Mouse (Mus musculus) natural killer cell, adult 2 months (primary cell): ENCODE results near the gene Itpr1.

ENCODE experiments used
- DNase-seq, 2 experiments: peaks; one replicate each; pipeline ENCODE4 v3.0.0; 2022; ENCODE audit warnings: low spot score in 2 of 2

The Itpr1 gene

DNA sequence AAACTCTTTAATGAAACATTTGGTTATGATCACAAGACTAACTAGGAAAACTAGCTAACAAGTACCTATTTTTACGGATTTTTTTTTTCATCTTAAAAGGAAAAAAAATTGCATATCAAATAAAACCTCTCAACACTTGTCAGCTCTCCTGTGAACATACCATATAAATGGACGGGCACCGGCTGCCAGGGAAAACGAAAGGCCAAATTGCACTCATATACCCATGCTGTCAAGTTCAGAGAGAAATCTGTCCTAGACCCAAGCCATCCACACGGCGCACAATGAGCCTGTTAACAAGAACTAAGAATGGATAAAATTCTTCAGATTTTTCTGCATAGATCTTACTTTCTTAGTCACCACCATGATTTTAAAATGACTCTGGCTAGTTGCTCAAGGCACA lies 379.7 kb downstream of the Itpr1 start:
- no peak for DNase-seq

- DNase-seq, result no peak
Observed at GRCm38 (mm10) chr6:108594171-108594841, 381.4 kb downstream of the Itpr1 start.

GRCm38 (mm10) chr6:108598691-108599090 lies 385.8 kb downstream of the Itpr1 start:
- DNase-seq, result no peak

DNA sequence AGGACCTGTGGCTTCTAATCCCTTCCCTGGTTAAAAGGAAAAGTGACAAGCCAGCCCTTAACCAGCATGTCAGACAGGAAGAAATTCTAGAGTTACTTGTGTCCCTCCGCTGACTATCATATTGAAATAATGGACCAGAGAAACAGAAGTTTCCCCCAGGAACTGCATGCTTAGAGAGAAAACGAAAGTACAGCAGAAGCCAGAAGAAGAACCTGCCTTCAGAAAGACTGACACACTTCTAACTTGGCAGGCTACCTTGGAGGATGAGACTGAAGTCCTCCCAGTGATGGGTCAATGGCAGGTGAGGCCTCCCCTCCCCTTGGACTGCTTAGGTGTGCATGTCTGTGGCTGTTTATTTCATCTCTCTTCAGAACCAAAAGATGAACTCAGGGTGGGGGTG lies 386.4 kb downstream of the Itpr1 start:
- no peak for DNase-seq
